Mouse (Mus musculus) hematopoietic stem cell, adult 5-6 weeks (primary cell): ENCODE measurements around the gene Nt5c3b. TPM values are rescaled to one million over a fixed set of nuclear protein-coding genes. Genes with fewer than 3 reads are reported as not detected.

Experiments used
- total RNA-seq: library from RNA; stranded (forward); fragments of 172-1452, 232-1000 nt; gene quantifications from 2 replicates; pipeline ENCODE4 v1.2.3, GENCODE M21; 2017

Gene Nt5c3b
- total RNA-seq, 1 experiment from 2014 or later, result 50.2 TPM

Other genes with a start within 250 kb of the Nt5c3b start
- gene Krt9, start 248.6 kb downstream of the Nt5c3b start, total RNA-seq, result not detected in 2 replicates
- not detected in 2 replicates for gene Krt14, start 234.3 kb downstream of the Nt5c3b start, total RNA-seq
- gene Krt16, start 192.9 kb downstream of the Nt5c3b start, total RNA-seq, result not detected in 2 replicates
- 0.44 TPM in 1 of 2 replicates, not detected in the other for gene Krt17, start 180.8 kb downstream of the Nt5c3b start, total RNA-seq
- gene Krt42, start 171.9 kb downstream of the Nt5c3b start, total RNA-seq, result not detected in 2 replicates
- 225 and 235 TPM in 2 replicates for gene Eif1, start 121.9 kb downstream of the Nt5c3b start, total RNA-seq
- gene Gast, start 107.4 kb downstream of the Nt5c3b start, total RNA-seq, result not detected in 2 replicates
- 0.88 TPM in 1 of 2 replicates, not detected in the other for gene Hap1, start 85.7 kb downstream of the Nt5c3b start, total RNA-seq
- 2.1 and 9.9 TPM in 2 replicates for gene Jup, start 44.0 kb downstream of the Nt5c3b start, total RNA-seq
- gene P3h4, start 27.0 kb downstream of the Nt5c3b start, total RNA-seq, result 0.65 and 2.7 TPM in 2 replicates
- 0.38 and 0.74 TPM in 2 replicates for gene Fkbp10, start 26.1 kb downstream of the Nt5c3b start, total RNA-seq
- 0.60 and 2.1 TPM in 2 replicates for gene Klhl10, start 109 bp upstream of the Nt5c3b start, total RNA-seq
- gene Klhl11, start 30.9 kb upstream of the Nt5c3b start, total RNA-seq, result 27.6 and 34.2 TPM in 2 replicates
- 91.6 and 97.6 TPM in 2 replicates for gene Acly, start 86.2 kb upstream of the Nt5c3b start, total RNA-seq
- 0.31 TPM in 1 of 2 replicates, not detected in the other for gene Ttc25, start 103.8 kb upstream of the Nt5c3b start, total RNA-seq
- 26.4 and 27.5 TPM in 2 replicates for gene Cnp, start 133.1 kb upstream of the Nt5c3b start, total RNA-seq
- 6.9 and 10.7 TPM in 2 replicates for gene Nkiras2, start 177.4 kb upstream of the Nt5c3b start, total RNA-seq
- 129 and 135 TPM in 2 replicates for gene Dnajc7, start 178.4 kb upstream of the Nt5c3b start, total RNA-seq